Mouse (Mus musculus) liver, embryonic 15.5 days (tissue): ENCODE measurements around the gene Arhgap25. TPM values are rescaled to one million over a fixed set of nuclear protein-coding genes. Genes with fewer than 3 reads are reported as not detected.
"Not testable (repeated sequence)": the region's sequence is repeated elsewhere in the genome, so short reads cannot be mapped to it uniquely, and the experiment has no call there.

Experiments used
- ATAC-seq: fragments of 200-750 bp; cut with Nextera tagmentation; 2 replicates; pipeline ENCODE4 v1.8.0; 2017; ENCODE audit warnings: moderate number of reproducible peaks, mild to moderate bottlenecking, moderate library complexity; ENCODE audit not compliant: insufficient read depth
- H3K27ac ChIP-seq: fragments of 300-500 bp; sonication (generic); replicated peaks from 2 replicates; pipeline ENCODE4 v1.5.1; 2015; ENCODE audit warnings: mild to moderate bottlenecking, inconsistent platforms
- H3K27me3 ChIP-seq: fragments of 300-500 bp; sonication (generic); 2 replicates; pipeline ENCODE4 v1.6.1; 2015; ENCODE audit warnings: mild to moderate bottlenecking, inconsistent platforms
- H3K36me3 ChIP-seq: fragments of 300-500 bp; sonication (generic); replicated peaks from 2 replicates; pipeline ENCODE4 v1.6.1; 2015; ENCODE audit warnings: moderate library complexity, mild to moderate bottlenecking, inconsistent platforms
- H3K4me1 ChIP-seq: fragments of 300-500 bp; sonication (generic); replicated peaks from 2 replicates; pipeline ENCODE4 v1.6.1; 2015; ENCODE audit warnings: inconsistent platforms
- H3K4me2 ChIP-seq: fragments of 300-500 bp; sonication (generic); 2 replicates; pipeline ENCODE4 v1.6.1; 2015; ENCODE audit warnings: moderate library complexity, mild to moderate bottlenecking, inconsistent platforms
- H3K4me3 ChIP-seq: fragments of 300-500 bp; sonication (generic); replicated peaks from 2 replicates; pipeline ENCODE4 v1.5.1; 2015; ENCODE audit warnings: mild to moderate bottlenecking, inconsistent platforms
- H3K9ac ChIP-seq: fragments of 300-500 bp; sonication (generic); 2 replicates; pipeline ENCODE4 v1.6.1; 2015; ENCODE audit warnings: moderate library complexity, mild to moderate bottlenecking, inconsistent platforms
- H3K9me3 ChIP-seq: fragments of 300-500 bp; sonication (generic); replicated peaks from 2 replicates; pipeline ENCODE4 v1.6.1; 2016; ENCODE audit warnings: inconsistent platforms
- WGBS: fragments of 180-500 bp; shearing (Covaris S2); methylation state at CpG from one replicate; pipeline ENCODE4 v1.1.7; 2015; ENCODE audit warnings: mixed read lengths; ENCODE audit not compliant: insufficient replicate concordance; 5-methylcytosine and 5-hydroxymethylcytosine counted together
- polyA plus RNA-seq: library from polyadenylated mRNA; unstranded; fragments of >200 nt; fragmentation: Nextera tagmentation; extraction: Ambion mirVana; gene quantifications from 2 replicates; pipeline ENCODE4 v1.2.1, GENCODE M21; 2015

Gene Arhgap25
- polyA plus RNA-seq = 4.0 and 4.9 TPM in 2 replicates

- Histone ChIP-seq H3K4me1 (peaks cover 39% of the 10 kb centered on the region), H3K4me2 (peak within 1 kb of the TSS; percentile 34)
- WGBS = 21% methylated on average over 14 of the region's 14 CpGs
These were observed at the start of gene Arhgap25 for GRCm38 (mm10) chr6:87532953-87533710. Arhgap25 (minus strand) TSS chr6:87533259.

DNA sequence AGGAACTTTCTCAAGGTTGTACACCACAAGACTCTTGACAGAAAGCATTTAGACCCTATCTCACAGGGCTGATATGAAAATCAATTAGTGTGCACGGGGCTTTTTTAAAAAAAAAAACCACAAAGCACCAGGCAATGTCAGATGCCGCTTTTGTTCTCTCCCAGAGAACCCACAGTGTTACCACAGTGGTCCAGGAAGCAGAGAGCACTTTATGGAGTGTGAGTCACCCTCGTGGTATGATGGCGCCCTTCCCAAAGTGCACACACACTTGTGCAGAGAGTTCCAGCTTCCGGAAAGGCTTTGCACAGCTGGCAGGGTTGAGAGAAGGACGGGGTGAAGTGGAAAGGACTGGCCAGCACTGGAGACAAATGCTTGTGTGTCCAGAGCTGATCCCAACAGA lies 49.4 kb upstream of the Arhgap25 start:
- Histone ChIP-seq H3K36me3 (peaks cover 21% of the 10 kb centered on the region), H3K4me2 (peak overlapping the region; percentile 71), H3K27ac (peak overlapping the region; percentile 99), H3K9me3 (no peaks in the 10 kb centered on the region), H3K9ac (peak overlapping the region; percentile 50), H3K4me1 (peaks cover 61% of the 10 kb centered on the region), H3K4me3 (peak overlapping the region; percentile 28), H3K27me3 (peaks cover 4% of the 10 kb centered on the region)
- ATAC-seq = no peak
- WGBS = 15% methylated on average over 6 of the region's 6 CpGs

More at GRCm38 (mm10) chr6:87532953-87533710, at the start of gene Arhgap25:
- Histone ChIP-seq H3K27me3 (peaks cover 31% of the 10 kb centered on the region), H3K9me3 (no peaks in the 10 kb centered on the region), H3K4me3 (peak within 1 kb of the TSS; percentile 30), H3K9ac (no peak within 1 kb of the TSS), H3K27ac (peak within 1 kb of the TSS; percentile 62), H3K36me3 (no peaks in the 10 kb centered on the region)
- ATAC-seq = no peak

GRCm38 (mm10) chr6:87581581-87581980 lies 48.5 kb upstream of the Arhgap25 start:
- Histone ChIP-seq H3K27ac (peak overlapping the region; percentile 99), H3K4me3 (no peak overlapping the region), H3K4me2 (0 out of 2 replicates have a peak overlapping the region, but pooled peaks have one; percentile 71), H3K9ac (no peak overlapping the region), H3K9me3 (no peaks in the 10 kb centered on the region), H3K27me3 (no peaks in the 10 kb centered on the region; the same call in 1 of the 2 replicates), H3K36me3 (peaks cover 21% of the 10 kb centered on the region), H3K4me1 (peaks cover 57% of the 10 kb centered on the region)
- ATAC-seq = no peak
- WGBS = 79% methylated on average over 18 of the region's 18 CpGs

DNA sequence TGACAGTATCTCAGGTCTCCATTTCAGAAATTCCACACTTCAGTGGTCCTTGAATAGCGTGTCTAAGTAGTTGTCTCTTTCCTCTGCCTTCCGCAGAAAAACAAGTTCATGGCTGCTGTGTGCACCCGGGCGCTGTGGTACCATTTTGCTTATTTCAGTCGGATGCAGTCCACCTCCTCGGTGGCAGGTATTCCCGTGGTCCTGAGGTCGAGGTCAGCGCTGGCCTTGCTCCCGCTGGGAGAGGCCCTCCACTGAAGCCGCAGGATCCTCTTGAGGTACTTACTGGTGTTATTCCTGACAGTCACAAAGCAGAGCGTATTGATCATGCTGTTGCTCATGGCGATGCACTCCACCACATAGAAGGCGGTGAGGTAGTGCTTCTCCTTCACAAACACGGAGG lies 48.0 kb upstream of the Arhgap25 start:
- H3K4me3 ChIP-seq = no peak overlapping the region
- no peaks in the 10 kb centered on the region; the same call in 1 of the 2 replicates for H3K27me3 ChIP-seq
- peaks cover 52% of the 10 kb centered on the region for H3K4me1 ChIP-seq
- H3K9me3 ChIP-seq = no peaks in the 10 kb centered on the region
- H3K9ac ChIP-seq = no peak overlapping the region
- no peak overlapping the region for H3K4me2 ChIP-seq
- H3K27ac ChIP-seq = no peak overlapping the region; the same call in 1 of the 2 replicates
- H3K36me3 ChIP-seq = peaks cover 21% of the 10 kb centered on the region
- WGBS = 83% methylated on average over 15 of the region's 15 CpGs
- ATAC-seq = no peak

GRCm38 (mm10) chr6:87578247-87578646 lies 45.2 kb upstream of the Arhgap25 start:
- 51% methylated on average over 9 of the region's 9 CpGs for WGBS
- H3K36me3 ChIP-seq = peaks cover 17% of the 10 kb centered on the region
- peaks cover 10% of the 10 kb centered on the region for H3K27me3 ChIP-seq
- H3K9ac ChIP-seq = no peak overlapping the region
- no peak overlapping the region for H3K4me3 ChIP-seq
- no peak overlapping the region for H3K27ac ChIP-seq
- no peaks in the 10 kb centered on the region for H3K9me3 ChIP-seq
- peaks cover 24% of the 10 kb centered on the region for H3K4me1 ChIP-seq
- H3K4me2 ChIP-seq = no peak overlapping the region
- no peak for ATAC-seq

DNA sequence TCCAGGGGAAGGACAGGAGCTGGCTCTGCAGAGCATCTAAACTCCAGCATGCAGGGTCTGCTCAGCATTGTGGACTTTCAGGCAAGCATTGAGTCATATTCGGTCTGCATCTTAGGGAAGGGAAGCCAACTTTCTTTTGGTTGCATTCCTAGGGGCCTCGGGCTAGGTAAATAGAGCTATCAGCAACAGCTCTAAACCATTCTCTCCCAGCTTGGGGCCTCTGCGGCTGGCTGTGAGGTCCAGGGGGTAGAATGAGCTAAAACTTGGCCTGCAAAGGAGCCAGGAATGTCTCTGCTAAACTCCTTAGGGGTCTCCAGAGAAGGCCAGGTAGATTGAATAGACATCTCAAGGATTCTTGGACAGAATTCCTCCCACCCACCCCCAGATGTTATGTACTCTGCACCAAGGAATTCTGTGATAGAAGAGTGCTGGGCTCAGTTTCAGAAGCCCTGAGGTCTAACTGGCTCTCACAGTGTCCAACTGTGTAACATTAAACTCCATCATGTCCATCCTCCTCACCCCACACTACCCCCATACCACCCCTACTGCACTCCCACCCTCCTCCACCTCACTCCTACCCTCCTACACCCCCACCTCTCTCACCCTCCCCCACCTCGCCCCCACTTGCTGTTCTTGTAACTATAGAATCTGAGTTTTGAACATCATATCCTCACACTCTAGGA lies 43.7 kb upstream of the Arhgap25 start:
- peaks cover 11% of the 10 kb centered on the region for H3K4me1 ChIP-seq
- WGBS = 38% methylated on average over 4 of the region's 4 CpGs
- no peak overlapping the region for H3K27ac ChIP-seq
- peaks cover 17% of the 10 kb centered on the region for H3K27me3 ChIP-seq
- ATAC-seq = no peak; the same call in 1 of the 2 replicates
- peaks cover 17% of the 10 kb centered on the region for H3K36me3 ChIP-seq
- H3K4me3 ChIP-seq = no peak overlapping the region
- H3K9ac ChIP-seq = no peak overlapping the region
- H3K9me3 ChIP-seq = no peaks in the 10 kb centered on the region
- H3K4me2 ChIP-seq = no peak overlapping the region

DNA sequence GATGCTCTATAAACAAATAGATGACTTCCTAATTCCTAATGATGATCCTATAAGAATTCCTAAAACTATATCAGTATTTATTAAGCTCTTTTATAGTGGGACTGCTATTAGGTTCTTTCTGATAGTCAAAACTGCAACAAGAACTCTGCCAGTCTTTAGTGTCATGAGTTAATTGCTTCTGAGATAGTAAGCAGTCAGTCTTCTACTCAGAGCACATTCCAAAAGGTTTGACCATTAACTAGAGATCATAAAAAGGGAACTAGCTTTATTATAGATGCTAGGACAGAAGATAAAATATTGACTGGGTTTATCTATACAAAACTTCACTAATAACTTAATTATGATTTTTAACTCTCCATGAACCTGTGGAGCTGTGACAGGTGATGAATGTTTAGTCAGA lies 38.8 kb upstream of the Arhgap25 start:
- H3K9ac ChIP-seq, H3K27ac ChIP-seq, H3K4me2 ChIP-seq, H3K36me3 ChIP-seq, H3K9me3 ChIP-seq, H3K4me3 ChIP-seq, ATAC-seq, H3K4me1 ChIP-seq: not testable (repeated sequence)
- peaks cover 25% of the 10 kb centered on the region for H3K27me3 ChIP-seq

GRCm38 (mm10) chr6:87567686-87568593 lies 34.9 kb upstream of the Arhgap25 start:
- ATAC-seq = no peak
- WGBS = 50% methylated on average over 9 of the region's 9 CpGs
- H3K36me3 ChIP-seq = no peaks in the 10 kb centered on the region

GRCm38 (mm10) chr6:87565166-87565565 lies 32.1 kb upstream of the Arhgap25 start:
- no peaks in the 10 kb centered on the region for H3K36me3 ChIP-seq
- H3K4me2 ChIP-seq = no peak overlapping the region
- no peak overlapping the region for H3K9ac ChIP-seq
- no peak overlapping the region for H3K27ac ChIP-seq
- WGBS = 56% methylated on average over 5 of the region's 5 CpGs
- no peaks in the 10 kb centered on the region for H3K4me1 ChIP-seq
- no peak for ATAC-seq
- H3K27me3 ChIP-seq = peaks cover 31% of the 10 kb centered on the region
- no peaks in the 10 kb centered on the region for H3K9me3 ChIP-seq
- no peak overlapping the region for H3K4me3 ChIP-seq

More at GRCm38 (mm10) chr6:87567686-87568593, 34.9 kb upstream of the Arhgap25 start:
- H3K9ac ChIP-seq = no peak overlapping the region
- peaks cover 33% of the 10 kb centered on the region for H3K27me3 ChIP-seq
- H3K27ac ChIP-seq = no peak overlapping the region
- H3K4me2 ChIP-seq = no peak overlapping the region
- no peaks in the 10 kb centered on the region for H3K4me1 ChIP-seq
- no peak overlapping the region for H3K4me3 ChIP-seq
- H3K9me3 ChIP-seq = no peaks in the 10 kb centered on the region

- H3K36me3 ChIP-seq = no peaks in the 10 kb centered on the region
- WGBS = 63% methylated on average over 4 of the region's 4 CpGs
- no peak for ATAC-seq
These were observed 31.3 kb upstream of the Arhgap25 start for GRCm38 (mm10) chr6:87564356-87564755.

More at GRCm38 (mm10) chr6:87564356-87564755, 31.3 kb upstream of the Arhgap25 start:
- Histone ChIP-seq H3K4me1 (no peaks in the 10 kb centered on the region), H3K4me2 (no peak overlapping the region), H3K27me3 (peaks cover 33% of the 10 kb centered on the region), H3K27ac (no peak overlapping the region), H3K9ac (no peak overlapping the region), H3K9me3 (no peaks in the 10 kb centered on the region), H3K4me3 (no peak overlapping the region)
